Mouse (Mus musculus) embryonic facial prominence, embryonic 14.5 days (tissue): ENCODE results near the gene Slc25a13. TPM values are rescaled to one million over a fixed set of nuclear protein-coding genes. Genes with fewer than 3 reads are reported as not detected.

Experiments
- ATAC-seq: fragments of 200-750 bp; cut with Nextera tagmentation; 2 replicates; pipeline ENCODE4 v1.8.0; 2017; ENCODE audit warnings: low read depth, moderate number of reproducible peaks, moderate TSS enrichment
- DNase-seq: peaks from one replicate; pipeline ENCODE4 v3.0.0-alpha.2; 2015; ENCODE audit warnings: low spot score
- H3K27ac ChIP-seq: fragments of 300-500 bp; sonication (generic); replicated peaks from 2 replicates; pipeline ENCODE4 v1.5.1; 2014; ENCODE audit warnings: low read depth, mild to moderate bottlenecking, low read length, moderate library complexity
- H3K27me3 ChIP-seq: fragments of 300-500 bp; sonication (generic); replicated peaks from 2 replicates; pipeline ENCODE4 v1.6.1; 2014; ENCODE audit warnings: low read length; ENCODE audit not compliant: control insufficient read depth, insufficient read depth
- H3K36me3 ChIP-seq: fragments of 300-500 bp; sonication (generic); 2 replicates; pipeline ENCODE4 v1.6.1; 2014; ENCODE audit warnings: low read length, mixed read lengths; ENCODE audit not compliant: control insufficient read depth, insufficient read depth
- H3K4me1 ChIP-seq: fragments of 300-500 bp; sonication (generic); 2 replicates; pipeline ENCODE4 v1.6.1; 2014; ENCODE audit warnings: antibody characterized with exemption, low read length; ENCODE audit not compliant: control insufficient read depth, insufficient read depth
- H3K4me2 ChIP-seq: fragments of 300-500 bp; sonication (generic); 2 replicates; pipeline ENCODE4 v1.6.1; 2014; ENCODE audit warnings: low read depth, mild to moderate bottlenecking, low read length, moderate library complexity, mixed read lengths
- H3K4me3 ChIP-seq: fragments of 300-500 bp; sonication (generic); 2 replicates; pipeline ENCODE4 v1.5.1; 2014; ENCODE audit warnings: low read depth, mild to moderate bottlenecking, low read length
- H3K9ac ChIP-seq: fragments of 300-500 bp; sonication (generic); 2 replicates; pipeline ENCODE4 v1.6.1; 2014; ENCODE audit warnings: low read depth, mild to moderate bottlenecking, low read length, moderate library complexity, mixed read lengths
- H3K9me3 ChIP-seq: fragments of 300-500 bp; sonication (generic); 2 replicates; pipeline ENCODE4 v1.6.1; 2016; ENCODE audit warnings: low read length; ENCODE audit not compliant: control insufficient read depth
- WGBS: fragments of 180-500 bp; shearing (Covaris S2); extraction: QIAGEN DNeasy Blood & Tissue Kit; methylation state at CpG from one replicate; pipeline ENCODE4 v1.1.7; 2014; 5-methylcytosine and 5-hydroxymethylcytosine counted together
- polyA plus RNA-seq: library from polyadenylated mRNA; unstranded; fragments of >200 nt; fragmentation: Nextera tagmentation; extraction: Ambion mirVana; gene quantifications from 2 replicates; pipeline ENCODE4 v1.2.1, GENCODE M21; 2014

The Slc25a13 gene
- polyA plus RNA-seq, 1 experiment from 2014 or later, result 16.9 TPM

DNA sequence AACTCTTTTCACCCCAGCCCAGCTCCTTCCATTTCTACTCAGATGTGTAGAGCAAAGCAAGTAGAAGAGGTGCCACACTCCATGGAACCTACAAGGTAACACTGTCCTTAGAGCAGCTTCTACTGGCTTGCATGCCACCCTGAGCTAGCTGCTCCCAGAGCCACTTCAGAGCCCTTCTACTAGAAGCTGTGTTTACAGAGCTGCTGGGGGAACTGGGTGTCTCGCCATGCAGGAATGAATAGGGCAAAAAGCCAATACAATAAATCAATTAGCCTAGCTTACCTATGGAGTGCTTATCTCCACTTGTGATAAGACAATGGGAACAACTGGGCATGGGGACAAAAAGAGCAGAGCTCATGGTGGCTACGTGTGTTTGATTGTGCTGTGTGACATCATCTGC lies 67.2 kb downstream of the Slc25a13 start:
- ATAC-seq, result no peak
- no peaks in the 10 kb centered on the region for H3K9me3 ChIP-seq
- H3K4me1 ChIP-seq, result no peaks in the 10 kb centered on the region
- peaks cover 11% of the 10 kb centered on the region; the same call in 1 of the 2 replicates for H3K36me3 ChIP-seq
- no peaks in the 10 kb centered on the region for H3K27me3 ChIP-seq
- DNase-seq, result no peak
- 65% methylated on average over 2 of the region's 2 CpGs for WGBS
- no peak overlapping the region for H3K4me3 ChIP-seq
- no peak overlapping the region for H3K4me2 ChIP-seq
- no peak overlapping the region for H3K9ac ChIP-seq
- no peak overlapping the region for H3K27ac ChIP-seq

DNA sequence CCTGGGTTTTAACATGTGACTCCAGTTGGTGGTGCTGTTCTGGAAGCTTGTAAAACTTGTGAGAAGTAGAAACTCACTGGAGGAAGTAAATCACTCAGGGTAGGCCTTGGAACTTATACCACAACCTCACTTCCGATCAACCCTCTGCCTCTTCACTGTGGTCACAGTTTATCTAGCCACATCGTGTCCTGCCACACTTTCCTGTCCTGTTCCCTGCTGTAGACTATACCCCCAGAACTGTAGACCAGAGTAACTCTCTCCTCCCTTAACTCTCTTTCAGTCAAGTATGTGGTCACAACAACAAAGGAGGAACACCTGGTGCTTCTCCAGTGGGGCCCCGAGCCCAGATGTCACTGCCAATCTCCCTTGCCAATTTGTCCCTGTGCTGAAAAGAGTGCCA lies 67.6 kb downstream of the Slc25a13 start:
- no peak overlapping the region for H3K9ac ChIP-seq
- WGBS, result 82% methylated on average over 3 of the region's 3 CpGs
- ATAC-seq (no peak), DNase-seq (no peak)
- H3K27me3 ChIP-seq, result no peaks in the 10 kb centered on the region
- H3K4me2 ChIP-seq, result no peak overlapping the region
- no peaks in the 10 kb centered on the region for H3K9me3 ChIP-seq
- H3K36me3 ChIP-seq, result peaks cover 11% of the 10 kb centered on the region; the same call in 1 of the 2 replicates
- H3K27ac ChIP-seq, result no peak overlapping the region
- no peak overlapping the region for H3K4me3 ChIP-seq
- no peaks in the 10 kb centered on the region for H3K4me1 ChIP-seq

DNA sequence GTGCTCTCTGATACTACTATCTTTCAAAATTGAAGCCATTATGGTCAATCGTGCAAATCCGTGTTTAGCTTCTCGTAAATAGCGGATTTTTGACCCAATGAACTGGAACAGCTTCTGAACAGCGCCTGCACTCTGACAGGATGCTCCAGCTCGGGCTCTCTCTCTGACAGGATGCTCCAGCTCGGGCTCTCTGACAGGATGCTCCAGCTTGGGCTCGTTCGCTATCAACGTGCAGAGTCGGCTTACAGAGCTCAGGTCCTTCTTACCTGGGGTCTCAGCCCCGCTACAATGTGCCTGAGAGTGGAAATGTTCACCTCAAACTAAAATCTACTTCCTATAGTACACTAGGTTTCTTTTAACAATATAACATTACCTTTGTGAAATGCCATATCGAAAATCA lies 71.6 kb downstream of the Slc25a13 start:
- no peaks in the 10 kb centered on the region for H3K4me1 ChIP-seq
- DNase-seq (no peak), ATAC-seq (no peak)
- peaks cover 5% of the 10 kb centered on the region; the same call in 1 of the 2 replicates for H3K36me3 ChIP-seq
- H3K9ac ChIP-seq, result no peak overlapping the region
- H3K27me3 ChIP-seq, result no peaks in the 10 kb centered on the region
- 82% methylated on average over 13 of the region's 13 CpGs for WGBS
- H3K4me3 ChIP-seq, result no peak overlapping the region
- H3K27ac ChIP-seq, result no peak overlapping the region
- no peaks in the 10 kb centered on the region for H3K9me3 ChIP-seq
- no peak overlapping the region for H3K4me2 ChIP-seq

DNA sequence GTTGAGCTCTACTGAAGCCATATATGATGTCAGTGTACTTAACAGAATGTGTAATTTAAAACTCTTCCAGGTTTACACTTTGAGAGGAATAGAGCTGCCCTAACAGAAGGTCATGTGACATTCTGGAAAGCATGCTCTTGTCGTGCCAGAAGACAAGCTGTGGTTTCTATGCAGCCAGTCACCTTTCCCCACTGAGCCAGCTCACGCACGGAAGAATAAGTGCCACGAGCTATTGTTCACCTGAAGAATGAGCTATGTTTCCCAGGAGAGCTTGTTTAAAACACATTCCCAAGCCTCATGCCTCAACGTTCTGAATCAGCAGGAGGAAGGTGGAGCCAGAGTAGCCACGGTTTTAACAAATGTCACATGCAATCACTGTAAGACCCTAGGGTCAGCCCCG lies 73.4 kb downstream of the Slc25a13 start:
- H3K4me3 ChIP-seq, result no peak overlapping the region
- H3K9ac ChIP-seq, result no peak overlapping the region
- no peaks in the 10 kb centered on the region for H3K9me3 ChIP-seq
- no peak overlapping the region for H3K4me2 ChIP-seq
- DNase-seq, result no peak
- no peaks in the 10 kb centered on the region for H3K4me1 ChIP-seq
- no peaks in the 10 kb centered on the region for H3K27me3 ChIP-seq
- 38% methylated on average over 7 of the region's 7 CpGs for WGBS
- ATAC-seq, result no peak
- no peak overlapping the region for H3K27ac ChIP-seq
- H3K36me3 ChIP-seq, result peaks cover 5% of the 10 kb centered on the region; the same call in 1 of the 2 replicates

DNA sequence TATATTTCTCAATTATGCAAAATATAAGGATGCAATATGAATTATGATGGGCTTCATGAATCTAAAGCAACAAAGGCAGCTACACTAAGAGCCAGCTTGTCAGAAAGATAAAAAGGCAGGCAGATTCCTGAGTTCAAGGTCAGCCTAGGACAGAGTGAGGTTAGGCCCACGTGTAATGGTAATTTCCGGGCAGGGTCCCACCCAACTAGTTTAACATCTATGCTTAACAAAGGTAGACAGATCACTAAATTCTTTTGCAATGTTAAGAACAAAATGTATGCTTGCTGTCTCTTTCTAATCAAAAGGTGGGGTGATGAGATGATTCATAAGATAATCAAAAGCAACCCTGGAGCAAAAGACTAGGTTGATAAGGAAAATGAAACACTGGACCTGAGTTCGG lies 76.6 kb downstream of the Slc25a13 start:
- no peaks in the 10 kb centered on the region; the same call in 1 of the 2 replicates for H3K36me3 ChIP-seq
- H3K9ac ChIP-seq, result no peak overlapping the region
- H3K27me3 ChIP-seq, result no peaks in the 10 kb centered on the region
- peaks cover 7% of the 10 kb centered on the region; the same call in 1 of the 2 replicates for H3K9me3 ChIP-seq
- no peak overlapping the region for H3K4me2 ChIP-seq
- no peak overlapping the region for H3K27ac ChIP-seq
- DNase-seq (no peak), ATAC-seq (no peak)
- no peak overlapping the region for H3K4me3 ChIP-seq
- WGBS, result 82% methylated on average over 3 of the region's 3 CpGs
- H3K4me1 ChIP-seq, result no peaks in the 10 kb centered on the region

DNA sequence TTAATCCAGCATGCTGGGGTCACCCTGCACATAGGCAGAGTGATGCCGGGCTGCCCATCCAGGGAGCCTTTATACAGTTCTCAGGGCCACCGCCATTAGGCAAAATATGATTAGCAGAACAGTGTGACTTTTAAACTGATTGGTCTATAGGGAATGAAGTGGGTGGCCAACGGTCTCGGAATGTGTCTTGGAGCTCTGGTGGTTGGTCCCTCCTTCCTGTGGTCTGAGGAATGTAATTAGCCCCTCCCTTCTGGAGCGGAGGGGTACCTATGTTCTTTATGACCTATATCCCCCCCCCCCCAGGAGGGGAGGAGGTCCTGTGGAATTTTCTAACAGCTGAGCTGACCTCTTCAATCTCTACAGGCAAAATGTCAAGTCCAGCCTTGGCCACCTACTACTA lies 77.9 kb downstream of the Slc25a13 start:
- H3K4me1 ChIP-seq, result no peaks in the 10 kb centered on the region
- peaks cover 7% of the 10 kb centered on the region; the same call in 1 of the 2 replicates for H3K9me3 ChIP-seq
- no peak overlapping the region for H3K9ac ChIP-seq
- H3K4me2 ChIP-seq, result no peak overlapping the region
- H3K4me3 ChIP-seq, result no peak overlapping the region
- no peaks in the 10 kb centered on the region for H3K27me3 ChIP-seq
- ATAC-seq, result no peak
- H3K36me3 ChIP-seq, result no peaks in the 10 kb centered on the region; the same call in 1 of the 2 replicates
- WGBS, result 89% methylated on average over 5 of the region's 5 CpGs
- no peak overlapping the region for H3K27ac ChIP-seq
- DNase-seq, result no peak

DNA sequence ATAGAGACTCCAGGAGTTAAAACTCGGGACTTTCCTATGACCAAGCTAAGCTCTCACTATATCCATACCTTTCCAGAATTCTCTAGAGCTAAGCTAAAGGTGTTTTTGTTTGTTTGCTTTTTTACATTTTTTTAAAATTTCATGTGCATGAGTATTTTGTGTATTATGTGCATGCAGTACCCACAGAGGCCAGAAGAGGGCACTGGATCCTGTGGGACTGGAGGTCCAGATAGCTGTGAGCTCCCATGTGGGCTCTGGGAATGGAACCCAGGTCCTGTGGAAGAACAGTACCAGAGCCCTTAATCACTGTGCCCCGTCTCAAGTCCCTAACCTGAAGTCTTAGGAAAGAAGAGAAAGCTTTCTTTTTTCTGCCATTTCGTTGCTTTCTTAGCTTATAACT lies 80.2 kb downstream of the Slc25a13 start:
- no peak for DNase-seq
- Histone ChIP-seq H3K4me2 (no peak overlapping the region), H3K4me1 (no peaks in the 10 kb centered on the region), H3K36me3 (no peaks in the 10 kb centered on the region; the same call in 1 of the 2 replicates), H3K9ac (no peak overlapping the region), H3K27ac (no peak overlapping the region), H3K9me3 (peaks cover 7% of the 10 kb centered on the region; the same call in 1 of the 2 replicates), H3K27me3 (no peaks in the 10 kb centered on the region), H3K4me3 (no peak overlapping the region)
- 99% methylated on average over 3 of the region's 3 CpGs for WGBS
- ATAC-seq, result no peak

- H3K9ac ChIP-seq, result no peak overlapping the region
- H3K27ac ChIP-seq, result no peak overlapping the region
- no peaks in the 10 kb centered on the region; the same call in 1 of the 2 replicates for H3K36me3 ChIP-seq
- 89% methylated on average over 4 of the region's 4 CpGs for WGBS
- DNase-seq (no peak), ATAC-seq (no peak)
- no peaks in the 10 kb centered on the region for H3K4me1 ChIP-seq
- H3K9me3 ChIP-seq, result peaks cover 7% of the 10 kb centered on the region; the same call in 1 of the 2 replicates
- no peak overlapping the region for H3K4me3 ChIP-seq
- no peak overlapping the region for H3K4me2 ChIP-seq
- no peaks in the 10 kb centered on the region for H3K27me3 ChIP-seq
Measured at GRCm38 (mm10) chr6:6134935-6135334, 82.0 kb downstream of the Slc25a13 start.

DNA sequence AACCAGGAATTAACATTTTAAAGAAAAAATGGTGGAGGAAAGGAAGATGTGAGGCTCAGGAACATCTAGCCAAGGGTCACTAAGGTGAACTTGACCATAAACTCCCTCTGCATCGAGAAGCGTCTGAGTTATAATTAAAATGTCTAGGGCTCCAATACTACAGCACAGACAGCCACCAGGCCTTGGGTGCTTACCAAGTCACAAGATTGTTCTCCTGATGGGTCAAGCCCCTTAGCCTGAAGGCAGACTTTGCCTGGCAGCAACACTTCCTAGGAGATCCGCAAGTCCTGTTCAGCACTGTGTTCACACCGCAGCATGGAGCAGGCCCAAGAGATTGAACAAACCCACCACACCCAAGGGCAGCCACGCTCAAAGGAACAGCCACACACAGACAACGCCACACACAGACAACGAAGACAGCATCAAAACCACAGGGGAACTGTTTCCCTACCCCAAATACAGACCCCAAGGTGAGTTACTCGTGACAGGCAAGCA lies 83.4 kb downstream of the Slc25a13 start:
- DNase-seq (no peak), ATAC-seq (no peak)
- no peaks in the 10 kb centered on the region for H3K4me1 ChIP-seq
- H3K27ac ChIP-seq, result no peak overlapping the region
- WGBS, result 85% methylated on average over 8 of the region's 8 CpGs
- H3K9ac ChIP-seq, result no peak overlapping the region
- no peak overlapping the region for H3K4me2 ChIP-seq
- H3K9me3 ChIP-seq, result peaks cover 7% of the 10 kb centered on the region; the same call in 1 of the 2 replicates
- H3K36me3 ChIP-seq, result no peaks in the 10 kb centered on the region; the same call in 1 of the 2 replicates
- no peaks in the 10 kb centered on the region for H3K27me3 ChIP-seq
- no peak overlapping the region for H3K4me3 ChIP-seq
